Mouse (Mus musculus) G1E (cell line): ENCODE data around the gene 1700020A23Rik.

Experiments
- CTCF ChIP-seq: IDR thresholded peaks from 2 replicates; pipeline ENCODE4 v1.5.1; 2012; ENCODE audit warnings: low read depth, low read length, inconsistent platforms, mixed read lengths
- GATA1 ChIP-seq: IDR thresholded peaks from 2 replicates; pipeline ENCODE4 v1.6.1; 2012; ENCODE audit warnings: borderline replicate concordance, low read length, inconsistent platforms, mixed read lengths
- GATA2 ChIP-seq: IDR thresholded peaks from 2 replicates; pipeline ENCODE4 v1.6.1; 2012; ENCODE audit warnings: low read depth, low read length, inconsistent platforms, borderline replicate concordance
- TAL1 ChIP-seq: conservative IDR thresholded peaks from 2 replicates; pipeline ENCODE4 v1.6.1; 2012; ENCODE audit warnings: low read depth, low read length, inconsistent platforms, mixed read lengths

GRCm38 (mm10) chr2:130395696-130396095, 9.4 kb upstream of the 1700020A23Rik start:
- TF ChIP-seq CTCF (no peak), GATA1 (no peak), GATA2 (no peak), TAL1 (no peak)
